Mouse (Mus musculus) liver, adult (tissue): ENCODE measurements around the gene Vps8.

Source experiments
- GATA4 ChIP-seq: IDR thresholded peaks from 2 replicates; pipeline ENCODE4 v1.6.1; 2014; ENCODE audit warnings: mild to moderate bottlenecking, low read length; ENCODE audit not compliant: insufficient replicate concordance

The Vps8 gene

GRCm38 (mm10) chr16:21496799-21497198 is 73.9 kb downstream of the Vps8 start:
- no peak for TF ChIP-seq GATA4

GRCm38 (mm10) chr16:21497627-21498026 is 74.7 kb downstream of the Vps8 start:
- no peak for TF ChIP-seq GATA4

- no peak for TF ChIP-seq GATA4
Measured at GRCm38 (mm10) chr16:21498984-21499383, 76.1 kb downstream of the Vps8 start.

- TF ChIP-seq GATA4, result no peak
Measured at GRCm38 (mm10) chr16:21499656-21500055, 76.7 kb downstream of the Vps8 start.

GRCm38 (mm10) chr16:21518833-21519232 is 95.9 kb downstream of the Vps8 start:
- no peak for TF ChIP-seq GATA4

GRCm38 (mm10) chr16:21519785-21520184 is 96.9 kb downstream of the Vps8 start:
- no peak for TF ChIP-seq GATA4

- no peak for TF ChIP-seq GATA4
Measured at GRCm38 (mm10) chr16:21523738-21524137, 100.8 kb downstream of the Vps8 start.

GRCm38 (mm10) chr16:21525376-21525775 is 102.5 kb downstream of the Vps8 start:
- TF ChIP-seq GATA4, result no peak

- no peak for TF ChIP-seq GATA4
Measured at GRCm38 (mm10) chr16:21527271-21528007, 104.5 kb downstream of the Vps8 start.

- no peak for TF ChIP-seq GATA4
Measured at GRCm38 (mm10) chr16:21533503-21533902, 110.6 kb downstream of the Vps8 start.

- no peak for TF ChIP-seq GATA4
Measured at GRCm38 (mm10) chr16:21536240-21537005, 113.5 kb downstream of the Vps8 start.

- TF ChIP-seq GATA4, result no peak
Measured at GRCm38 (mm10) chr16:21537312-21537711, 114.4 kb downstream of the Vps8 start.

GRCm38 (mm10) chr16:21538889-21539288 is 116.0 kb downstream of the Vps8 start:
- TF ChIP-seq GATA4, result no peak

- TF ChIP-seq GATA4, result no peak
Measured at GRCm38 (mm10) chr16:21542559-21542958, 119.6 kb downstream of the Vps8 start.

- no peak for TF ChIP-seq GATA4
Measured at GRCm38 (mm10) chr16:21547446-21547845, 124.5 kb downstream of the Vps8 start.

- TF ChIP-seq GATA4, result no peak
Measured at GRCm38 (mm10) chr16:21549751-21550150, 126.8 kb downstream of the Vps8 start.
